Mouse (Mus musculus): ENCODE data around the gene Hmgn2. TPM values are rescaled to one million over a fixed set of nuclear protein-coding genes. Genes with fewer than 3 reads are reported as not detected.

Hmgn2 gene
- polyA plus RNA-seq (2012; rRNA removed; ENCODE audit: low replicate concordance): 11.2 and 15.6 TPM in 2 replicates

DNA sequence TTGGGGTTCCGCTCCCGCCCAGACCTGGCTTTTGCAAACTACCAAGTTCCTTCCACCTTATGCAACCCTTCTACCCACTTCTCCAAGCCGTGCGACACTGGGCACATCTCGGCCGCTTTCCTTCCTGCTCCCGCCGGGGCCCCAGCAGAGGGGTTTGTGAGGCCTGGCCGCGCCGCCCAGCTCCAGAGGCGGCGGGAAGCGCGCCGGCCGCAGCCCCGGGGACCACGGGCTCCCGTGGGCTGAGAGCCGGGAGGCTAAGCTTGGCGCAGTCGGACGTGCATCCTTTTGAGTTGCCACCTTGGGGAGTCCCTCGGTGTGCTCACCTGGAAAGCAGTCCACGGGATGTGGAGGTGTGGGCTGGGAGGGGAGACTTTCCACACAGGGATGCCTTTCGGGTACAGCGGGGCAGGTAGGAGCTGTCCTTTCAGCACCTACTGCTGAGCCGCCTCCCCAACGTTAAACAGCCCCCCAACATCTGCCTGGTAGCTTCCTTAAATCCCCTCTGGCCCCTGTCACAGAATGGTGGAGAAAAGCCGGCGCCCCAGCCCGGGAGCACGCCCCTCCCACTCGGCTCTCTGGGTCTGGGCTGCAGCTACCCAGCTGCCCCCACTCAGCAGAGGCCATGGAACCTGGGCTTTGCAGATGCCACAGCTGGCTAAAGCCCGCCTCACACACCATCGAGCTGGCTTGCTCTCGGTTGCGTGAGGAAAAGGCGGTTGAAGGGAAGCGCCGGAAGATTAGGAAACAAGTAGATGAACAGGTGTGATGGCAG is at the start of gene Hmgn2:
Hmgn2 (minus strand) TSS at position 501 of the 772 bp plus-strand sequence.

DNA sequence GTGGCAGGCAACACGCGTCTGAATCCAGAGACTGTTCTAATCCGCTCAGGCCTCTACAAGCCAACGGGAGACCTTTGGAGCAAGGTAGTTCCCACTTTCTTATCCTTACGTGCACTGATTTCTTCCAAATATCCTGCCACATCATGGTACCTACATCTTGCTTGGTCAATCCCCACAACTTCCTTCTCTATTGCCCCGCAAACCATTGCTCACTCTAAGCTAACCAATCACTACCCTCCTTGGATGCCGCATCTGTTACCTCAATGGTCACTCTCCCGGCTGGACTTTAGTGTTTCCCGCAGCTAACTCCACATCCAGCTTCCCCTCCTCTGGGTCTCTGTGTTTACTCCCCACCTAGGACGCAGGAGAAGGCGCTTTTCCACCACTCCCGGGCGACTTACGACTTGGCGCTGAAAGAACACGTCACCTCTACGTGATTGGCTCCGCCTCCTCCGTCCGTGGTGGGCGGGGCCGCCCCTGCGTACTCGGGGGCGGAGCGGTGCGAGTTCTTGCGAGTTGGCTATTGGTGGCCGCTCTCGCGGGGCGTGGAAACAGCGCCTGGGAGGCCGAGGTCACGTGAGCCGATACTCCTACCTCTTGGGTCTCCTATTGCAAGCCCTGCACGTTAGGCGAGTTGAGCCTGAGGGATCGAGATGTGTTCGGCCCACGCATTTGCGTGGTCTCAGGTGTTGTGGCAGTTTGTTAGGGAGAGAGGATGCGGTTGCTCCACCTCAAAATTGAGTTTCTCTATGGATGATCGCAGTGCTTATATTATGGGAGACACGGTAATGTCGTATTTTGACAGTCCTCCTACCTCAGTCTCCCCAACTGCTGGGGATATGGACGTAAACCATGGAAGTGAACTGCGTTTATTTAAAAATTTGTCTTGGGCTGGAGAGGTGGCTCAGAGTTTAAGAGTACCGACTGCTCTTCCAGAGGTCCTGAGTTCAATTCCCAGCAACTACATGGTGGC is 32.3 kb upstream of the Hmgn2 start, which contains the start of gene Dhdds:
Dhdds (minus strand) TSS at position 453 of the 973 bp plus-strand sequence.

Other genes with a start within 250 kb of the Hmgn2 start
- 52.4 and 111 TPM in 2 replicates for gene Arid1a, start 211.9 kb downstream of the Hmgn2 start, polyA plus RNA-seq (2012; rRNA removed; ENCODE audit: low replicate concordance)
- 44.2 and 71.3 TPM in 2 replicates for gene Rps6ka1, start 80.9 kb downstream of the Hmgn2 start, polyA plus RNA-seq (2012; rRNA removed; ENCODE audit: low replicate concordance)
- gene Dhdds, start 32.3 kb upstream of the Hmgn2 start, polyA plus RNA-seq (2012; rRNA removed; ENCODE audit: low replicate concordance): 17.6 and 31.0 TPM in 2 replicates
- 0.16 TPM in 1 of 2 replicates, not detected in the other for gene Lin28a, start 50.2 kb upstream of the Hmgn2 start, polyA plus RNA-seq (2012; rRNA removed; ENCODE audit: low replicate concordance)
- 1.7 and 2.3 TPM in 2 replicates for gene Zfp683, start 85.2 kb upstream of the Hmgn2 start, polyA plus RNA-seq (2012; rRNA removed; ENCODE audit: low replicate concordance)
- 2.9 and 4.5 TPM in 2 replicates for gene Crybg2, start 92.2 kb upstream of the Hmgn2 start, polyA plus RNA-seq (2012; rRNA removed; ENCODE audit: low replicate concordance)
- 217 and 235 TPM in 2 replicates for gene Cd52, start 126.4 kb upstream of the Hmgn2 start, polyA plus RNA-seq (2012; rRNA removed; ENCODE audit: low replicate concordance)
- gene Ubxn11, start 133.9 kb upstream of the Hmgn2 start, polyA plus RNA-seq (2012; rRNA removed; ENCODE audit: low replicate concordance): 30.5 and 32.8 TPM in 2 replicates
- 571 and 1,183 TPM in 2 replicates for gene Sh3bgrl3, start 160.1 kb upstream of the Hmgn2 start, polyA plus RNA-seq (2012; rRNA removed; ENCODE audit: low replicate concordance)
- gene Cep85, start 218.5 kb upstream of the Hmgn2 start, polyA plus RNA-seq (2012; rRNA removed; ENCODE audit: low replicate concordance): 24.3 and 43.9 TPM in 2 replicates
- gene Gm7534, start 234.4 kb upstream of the Hmgn2 start, polyA plus RNA-seq (2012; rRNA removed; ENCODE audit: low replicate concordance): not detected in 2 replicates